Mouse (Mus musculus): Measurements from ENCODE around the gene Ints14. TPM values are rescaled to one million over a fixed set of nuclear protein-coding genes. Genes with fewer than 3 reads are reported as not detected.
A peak's percentile ranks its signal among the peaks of the same experiment; 100 is the strongest.

Ints14 gene
- polyA plus RNA-seq, 1 experiment from 2014 or later = 58.3 TPM

GRCm38 (mm10) chr9:64936508-64936907 is 24.2 kb upstream of the Ints14 start:
- Histone ChIP-seq H3K4me2 (no peak overlapping the region), H3K27ac (no peak overlapping the region), H3K9me3 (no peaks in the 10 kb centered on the region), H3K4me3 (no peak overlapping the region), H3K4me1 (peaks cover 9% of the 10 kb centered on the region; the same call in 1 of the 2 replicates), H3K36me3 (no peaks in the 10 kb centered on the region), H3K27me3 (no peaks in the 10 kb centered on the region), H3K9ac (no peak overlapping the region)
- ATAC-seq (ENCODE audit: insufficient number of reproducible peaks, insufficient read depth, low FRiP score, low TSS enrichment, low read depth) = no peak
- 8% methylated on average over 6 of the region's 6 CpGs for WGBS

DNA sequence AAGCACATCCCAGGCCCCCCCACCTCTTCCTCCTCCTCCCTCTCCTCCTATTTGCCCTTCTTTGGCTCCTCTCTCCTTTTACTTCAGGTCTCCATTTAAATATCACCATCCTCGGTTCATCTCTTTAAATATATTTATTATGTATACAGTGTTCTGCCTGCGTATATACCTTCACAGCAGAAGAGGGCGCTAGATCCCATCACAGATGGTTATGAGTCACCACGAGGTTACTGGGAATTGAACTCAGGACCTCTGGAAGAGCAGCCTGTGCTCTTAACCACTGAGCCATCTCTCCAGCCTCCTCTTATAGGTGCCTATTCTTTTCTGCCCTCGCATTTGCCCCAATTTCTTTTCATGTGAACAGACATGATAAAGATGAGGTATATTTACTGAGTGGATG is 23.2 kb upstream of the Ints14 start:
- Histone ChIP-seq H3K27ac (no peak overlapping the region), H3K9me3 (no peaks in the 10 kb centered on the region), H3K4me1 (peaks cover 9% of the 10 kb centered on the region; the same call in 1 of the 2 replicates), H3K4me3 (no peak overlapping the region), H3K36me3 (no peaks in the 10 kb centered on the region), H3K9ac (no peak overlapping the region), H3K4me2 (no peak overlapping the region), H3K27me3 (peaks cover 7% of the 10 kb centered on the region; the same call in 1 of the 2 replicates)
- WGBS = 55% methylated on average over 5 of the region's 5 CpGs
- ATAC-seq (ENCODE audit: insufficient number of reproducible peaks, insufficient read depth, low FRiP score, low TSS enrichment, low read depth) = no peak

DNA sequence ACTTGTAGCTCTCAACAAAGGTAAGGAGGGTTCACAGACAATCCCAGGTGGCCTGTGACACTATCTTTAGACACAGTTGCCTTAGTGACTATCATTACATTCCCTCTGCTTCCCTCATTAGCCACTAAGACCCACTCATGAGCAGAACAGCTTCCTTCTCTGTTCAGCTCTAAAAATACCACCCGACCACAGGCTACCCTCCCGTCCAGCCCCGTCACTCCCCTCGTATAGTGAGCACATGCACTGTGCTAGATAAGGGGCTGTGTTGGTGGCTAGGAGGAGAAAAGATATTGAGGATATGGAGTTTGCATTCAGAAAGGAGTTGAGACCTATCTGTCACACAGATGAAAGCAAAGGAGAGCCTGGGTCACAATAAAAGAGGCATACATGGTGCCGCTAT is 22.2 kb upstream of the Ints14 start:
- Histone ChIP-seq H3K9me3 (no peaks in the 10 kb centered on the region), H3K36me3 (no peaks in the 10 kb centered on the region), H3K4me2 (no peak overlapping the region), H3K4me1 (peaks cover 9% of the 10 kb centered on the region; the same call in 1 of the 2 replicates), H3K27me3 (peaks cover 15% of the 10 kb centered on the region), H3K27ac (no peak overlapping the region), H3K4me3 (no peak overlapping the region), H3K9ac (no peak overlapping the region)
- WGBS = 84% methylated on average over 5 of the region's 5 CpGs
- ATAC-seq (ENCODE audit: insufficient number of reproducible peaks, insufficient read depth, low FRiP score, low TSS enrichment, low read depth) = no peak

DNA sequence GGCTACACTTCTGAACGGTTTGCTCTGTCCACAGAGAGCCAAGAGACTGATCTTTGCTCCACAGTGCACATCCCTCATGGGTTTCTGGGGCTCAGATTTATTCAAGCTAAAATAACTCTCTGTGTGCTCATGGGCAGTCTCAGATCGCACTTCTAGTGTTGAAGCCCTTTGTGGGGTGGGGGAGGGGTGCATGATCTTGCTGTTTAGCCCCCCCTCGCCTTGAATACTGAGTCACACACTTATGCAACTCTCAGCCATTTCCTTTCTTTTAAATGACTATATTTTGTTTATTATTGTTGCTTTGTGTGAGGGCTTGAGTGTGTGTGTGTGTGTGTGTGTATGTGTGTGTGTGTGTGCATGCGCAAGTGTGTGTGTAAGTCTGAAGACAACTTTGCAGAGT is 21.4 kb upstream of the Ints14 start:
- no peak overlapping the region for H3K4me3 ChIP-seq
- ATAC-seq (ENCODE audit: insufficient number of reproducible peaks, insufficient read depth, low FRiP score, low TSS enrichment, low read depth) = no peak
- no peaks in the 10 kb centered on the region for H3K36me3 ChIP-seq
- H3K27ac ChIP-seq = no peak overlapping the region
- WGBS = 54% methylated on average over 4 of the region's 4 CpGs
- H3K4me1 ChIP-seq = peaks cover 12% of the 10 kb centered on the region
- H3K9ac ChIP-seq = no peak overlapping the region
- no peaks in the 10 kb centered on the region for H3K9me3 ChIP-seq
- H3K4me2 ChIP-seq = no peak overlapping the region
- peaks cover 21% of the 10 kb centered on the region for H3K27me3 ChIP-seq

- no peak overlapping the region for H3K4me3 ChIP-seq
- H3K36me3 ChIP-seq = no peaks in the 10 kb centered on the region
- H3K27me3 ChIP-seq = peaks cover 26% of the 10 kb centered on the region
- H3K9me3 ChIP-seq = no peaks in the 10 kb centered on the region
- no peak overlapping the region for H3K27ac ChIP-seq
- H3K4me1 ChIP-seq = peaks cover 12% of the 10 kb centered on the region
- H3K4me2 ChIP-seq = no peak overlapping the region
- WGBS = 82% methylated on average over 2 of the region's 2 CpGs
- H3K9ac ChIP-seq = no peak overlapping the region
- ATAC-seq (ENCODE audit: insufficient number of reproducible peaks, insufficient read depth, low FRiP score, low TSS enrichment, low read depth) = no peak
Observed at GRCm38 (mm10) chr9:64939790-64940189, 20.9 kb upstream of the Ints14 start.

GRCm38 (mm10) chr9:64940731-64941346 is 19.9 kb upstream of the Ints14 start:
- Histone ChIP-seq H3K27me3 (peaks cover 33% of the 10 kb centered on the region), H3K4me2 (no peak overlapping the region), H3K9me3 (no peaks in the 10 kb centered on the region), H3K9ac (no peak overlapping the region), H3K36me3 (no peaks in the 10 kb centered on the region), H3K4me1 (peaks cover 12% of the 10 kb centered on the region), H3K4me3 (no peak overlapping the region), H3K27ac (0 out of 2 replicates have a peak overlapping the region, but pooled peaks have one; percentile 1)
- ATAC-seq (ENCODE audit: insufficient number of reproducible peaks, insufficient read depth, low FRiP score, low TSS enrichment, low read depth) = no peak
- WGBS = 59% methylated on average over 11 of the region's 11 CpGs

GRCm38 (mm10) chr9:64941650-64942049 is 19.1 kb upstream of the Ints14 start:
- no peaks in the 10 kb centered on the region for H3K36me3 ChIP-seq
- H3K4me2 ChIP-seq = no peak overlapping the region
- no peak overlapping the region for H3K27ac ChIP-seq
- WGBS = 81% methylated on average over 4 of the region's 4 CpGs
- H3K27me3 ChIP-seq = peaks cover 33% of the 10 kb centered on the region
- H3K4me3 ChIP-seq = no peak overlapping the region
- H3K9me3 ChIP-seq = no peaks in the 10 kb centered on the region
- no peak for ATAC-seq (ENCODE audit: insufficient number of reproducible peaks, insufficient read depth, low FRiP score, low TSS enrichment, low read depth)
- peaks cover 12% of the 10 kb centered on the region for H3K4me1 ChIP-seq
- no peak overlapping the region for H3K9ac ChIP-seq

GRCm38 (mm10) chr9:64943997-64944396 is 16.7 kb upstream of the Ints14 start:
- Histone ChIP-seq H3K27me3 (peaks cover 47% of the 10 kb centered on the region), H3K4me2 (no peak overlapping the region), H3K4me3 (no peak overlapping the region), H3K36me3 (no peaks in the 10 kb centered on the region), H3K9ac (no peak overlapping the region), H3K27ac (no peak overlapping the region), H3K4me1 (peaks cover 12% of the 10 kb centered on the region), H3K9me3 (no peaks in the 10 kb centered on the region)
- ATAC-seq (ENCODE audit: insufficient number of reproducible peaks, insufficient read depth, low FRiP score, low TSS enrichment, low read depth) = no peak
- 27% methylated on average over 11 of the region's 11 CpGs for WGBS

DNA sequence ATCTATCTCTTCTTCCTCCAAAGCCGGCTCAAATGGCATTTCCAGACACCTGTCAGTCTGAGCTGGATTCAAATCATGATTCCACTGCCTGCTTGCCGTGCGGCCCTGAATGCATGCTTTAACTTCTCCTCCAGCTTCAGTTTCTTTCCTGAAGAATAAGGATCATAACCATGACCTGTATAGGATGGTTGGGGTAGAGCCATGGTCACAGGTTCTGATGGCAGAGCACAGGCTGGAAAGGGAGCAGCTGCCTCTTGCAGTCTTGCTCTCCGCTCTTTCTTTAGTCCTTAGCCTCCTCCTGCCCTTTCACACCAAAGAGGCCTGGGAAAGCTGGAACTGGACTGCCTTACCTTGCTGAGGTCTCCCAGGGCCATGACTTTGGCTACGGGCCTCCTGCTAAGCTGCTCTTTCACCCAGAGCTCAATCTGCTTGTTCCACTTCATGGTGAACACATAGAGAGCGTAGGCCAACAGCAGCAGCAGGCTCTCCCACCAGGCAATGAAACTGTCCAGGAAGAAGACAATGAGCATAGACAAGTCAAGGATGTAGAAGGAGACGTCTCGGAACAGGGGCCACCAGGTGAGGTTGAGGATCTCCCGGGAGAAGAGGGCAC is 13.1 kb upstream of the Ints14 start:
- H3K9ac ChIP-seq = no peak overlapping the region
- H3K4me1 ChIP-seq = peaks cover 14% of the 10 kb centered on the region; the same call in 1 of the 2 replicates
- 84% methylated on average over 9 of the region's 9 CpGs for whole genome bisulfite sequencing
- H3K27me3 ChIP-seq = peaks cover 65% of the 10 kb centered on the region
- no peak overlapping the region for H3K27ac ChIP-seq
- no peak overlapping the region for H3K4me3 ChIP-seq
- ATAC-seq (ENCODE audit: insufficient number of reproducible peaks, insufficient read depth, low FRiP score, low TSS enrichment, low read depth) = no peak
- H3K4me2 ChIP-seq = no peak overlapping the region
- no peaks in the 10 kb centered on the region for H3K9me3 ChIP-seq
- H3K36me3 ChIP-seq = no peaks in the 10 kb centered on the region

GRCm38 (mm10) chr9:64951161-64951657 is 9.5 kb upstream of the Ints14 start, which contains the start of gene Slc24a1:
Slc24a1 (minus strand) TSS chr9:64951607.
- Histone ChIP-seq H3K4me2 (no peak within 1 kb of the TSS), H3K4me1 (0 out of 2 replicates have a peak, but pooled peaks cover 11% of the 10 kb centered on the region), H3K36me3 (no peaks in the 10 kb centered on the region), H3K9ac (no peak within 1 kb of the TSS), H3K4me3 (no peak within 1 kb of the TSS), H3K9me3 (no peaks in the 10 kb centered on the region), H3K27ac (no peak within 1 kb of the TSS), H3K27me3 (peaks cover 53% of the 10 kb centered on the region)
- WGBS = 36% methylated on average over 11 of the region's 11 CpGs
- no peak for ATAC-seq (ENCODE audit: insufficient number of reproducible peaks, insufficient read depth, low FRiP score, low TSS enrichment, low read depth)

- Histone ChIP-seq H3K27ac (no peak overlapping the region), H3K9ac (no peak overlapping the region), H3K27me3 (peaks cover 53% of the 10 kb centered on the region), H3K36me3 (no peaks in the 10 kb centered on the region), H3K9me3 (no peaks in the 10 kb centered on the region), H3K4me2 (no peak overlapping the region), H3K4me1 (peaks cover 16% of the 10 kb centered on the region; the same call in 1 of the 2 replicates), H3K4me3 (no peak overlapping the region)
- 10% methylated on average over 5 of the region's 5 CpGs for WGBS
- ATAC-seq (ENCODE audit: insufficient number of reproducible peaks, insufficient read depth, low FRiP score, low TSS enrichment, low read depth) = no peak
Observed at GRCm38 (mm10) chr9:64952055-64952454, 8.7 kb upstream of the Ints14 start.

DNA sequence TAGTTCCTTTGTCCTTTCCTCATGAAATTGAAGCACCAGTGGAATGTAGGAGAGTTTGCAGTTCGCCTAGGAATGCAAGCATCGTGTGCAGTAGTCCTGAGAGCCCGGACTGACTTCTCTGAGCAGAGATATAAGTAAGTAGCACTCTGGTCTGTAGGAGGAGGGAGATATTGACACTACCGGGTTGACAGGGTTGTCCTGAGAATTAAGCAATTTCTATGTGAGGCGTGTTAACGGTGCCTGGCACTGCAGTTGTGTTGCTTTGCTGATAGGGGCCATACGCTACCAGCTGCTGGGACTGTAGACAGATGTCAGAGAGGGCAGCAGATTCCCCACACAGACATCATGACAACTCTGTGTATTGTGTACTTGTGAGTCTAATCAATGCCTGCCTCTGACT is 7.5 kb upstream of the Ints14 start:
- no peak overlapping the region for H3K4me2 ChIP-seq
- H3K9me3 ChIP-seq = no peaks in the 10 kb centered on the region
- no peak overlapping the region for H3K27ac ChIP-seq
- H3K9ac ChIP-seq = no peak overlapping the region
- H3K4me3 ChIP-seq = no peak overlapping the region
- ATAC-seq (ENCODE audit: insufficient number of reproducible peaks, insufficient read depth, low FRiP score, low TSS enrichment, low read depth) = no peak
- 70% methylated on average over 7 of the region's 7 CpGs for WGBS
- H3K36me3 ChIP-seq = no peaks in the 10 kb centered on the region
- H3K27me3 ChIP-seq = peaks cover 47% of the 10 kb centered on the region
- peaks cover 16% of the 10 kb centered on the region; the same call in 1 of the 2 replicates for H3K4me1 ChIP-seq

All from embryonic facial prominence, embryonic 13.5 days (tissue).